Mouse (Mus musculus): ENCODE results near the gene Prrc2a. TPM values are rescaled to one million over a fixed set of nuclear protein-coding genes. Genes with fewer than 3 reads are reported as not detected.

The Prrc2a gene
- total and polyA plus RNA-seq, 3 experiments: 71.0 to 663 (median 87.6) TPM

GRCm38 (mm10) chr17:35153077-35153476 is 11.6 kb downstream of the Prrc2a start:
- Histone ChIP-seq H3K4me1 (ENCODE audit: control insufficient read depth in 1 of 2, insufficient read depth in 2 of 2, low read length in 2 of 2) (no peaks in the 10 kb centered on the region), H3K9me3 (replicated peaks; ENCODE audit: insufficient read depth, low read length) (no peaks in the 10 kb centered on the region), H3K27me3 (ENCODE audit: control insufficient read depth in 1 of 2, insufficient read depth in 2 of 2, low read length in 2 of 2) (no peaks in the 10 kb centered on the region), H3K36me3 (ENCODE audit: control insufficient read depth in 1 of 2, insufficient read depth in 2 of 2, low read length in 2 of 2) (peaks cover 7 to 16% of the 10 kb centered on the region in 2 experiments), H3K9ac (ENCODE audit: control insufficient read depth, low read depth, low read length, poor library complexity, severe bottlenecking) (no peak overlapping the region), H3K27ac (ENCODE audit: control insufficient read depth, low read depth, low read length) (no peak overlapping the region), H3K79me2 (ENCODE audit: control insufficient read depth, insufficient read depth, low read length, poor library complexity) (peaks cover 18% of the 10 kb centered on the region; the same call in 1 of the 2 replicates), H3K4me3 (ENCODE audit: control insufficient read depth in 1 of 2, insufficient read depth in 1 of 2, low read depth in 2 of 2, low read length in 2 of 2) (no peak overlapping the region)
- TF ChIP-seq USF1 (IDR thresholded peaks at IDR 0.05; ENCODE audit: low read depth, low read length): no peak
- no peak for TF ChIP-seq ETS1 (IDR thresholded peaks at IDR 0.05; ENCODE audit: low read depth, low read length)
- no peak for TF ChIP-seq TCF12 (IDR thresholded peaks at IDR 0.05; ENCODE audit: low read depth, low read length)
- TF ChIP-seq RAD21 (IDR thresholded peaks at IDR 0.05; ENCODE audit: low read depth, low read length): no peak
- no peak for DNase-seq (ENCODE audit: low read depth, low spot score)

- Histone ChIP-seq H3K27ac (ENCODE audit: control insufficient read depth, low read depth, low read length) (no peak overlapping the region), H3K9ac (ENCODE audit: control insufficient read depth, low read depth, low read length, poor library complexity, severe bottlenecking) (no peak overlapping the region), H3K36me3 (ENCODE audit: control insufficient read depth in 1 of 2, insufficient read depth in 2 of 2, low read length in 2 of 2) (peaks cover 7 to 12% of the 10 kb centered on the region in 2 experiments), H3K4me3 (ENCODE audit: control insufficient read depth in 1 of 2, insufficient read depth in 1 of 2, low read depth in 2 of 2, low read length in 2 of 2) (no peak overlapping the region), H3K4me1 (ENCODE audit: control insufficient read depth in 1 of 2, insufficient read depth in 2 of 2, low read length in 2 of 2) (no peaks in the 10 kb centered on the region), H3K79me2 (ENCODE audit: control insufficient read depth, insufficient read depth, low read length, poor library complexity) (peaks cover 12% of the 10 kb centered on the region; the same call in 1 of the 2 replicates), H3K9me3 (replicated peaks; ENCODE audit: insufficient read depth, low read length) (no peaks in the 10 kb centered on the region), H3K27me3 (ENCODE audit: control insufficient read depth in 1 of 2, insufficient read depth in 2 of 2, low read length in 2 of 2) (no peaks in the 10 kb centered on the region)
- no peak for DNase-seq (ENCODE audit: low read depth, low spot score)
- TF ChIP-seq JUND (IDR thresholded peaks at IDR 0.05; ENCODE audit: low read depth, low read length) (no peak), EP300 (IDR thresholded peaks at IDR 0.05; ENCODE audit: low read depth in 1 of 2, low read length in 2 of 2) (no peak), CHD1 (IDR thresholded peaks at IDR 0.05; ENCODE audit: low read depth, low read length) (no peak), E2F4 (IDR thresholded peaks at IDR 0.05; ENCODE audit: borderline replicate concordance, low read depth, low read length) (no peak), POLR2AphosphoS5 (IDR thresholded peaks at IDR 0.05; ENCODE audit: borderline replicate concordance, low read depth, low read length) (no peak), TAL1 (IDR thresholded peaks at IDR 0.05; ENCODE audit: low read length) (no peak), MYC (IDR thresholded peaks at IDR 0.05; ENCODE audit: low read depth, low read length) (no peak), MXI1 (IDR thresholded peaks at IDR 0.05; ENCODE audit: low read depth, low read length) (no peak), SIN3A (IDR thresholded peaks at IDR 0.05; ENCODE audit: low read length) (no peak), ZNF384 (IDR thresholded peaks at IDR 0.05; ENCODE audit: low read depth, low read length) (no peak), BHLHE40 (IDR thresholded peaks at IDR 0.05; ENCODE audit: borderline replicate concordance, low read depth, low read length) (no peak), UBTF (IDR thresholded peaks at IDR 0.05; ENCODE audit: borderline replicate concordance, insufficient read depth, low read depth, low read length) (no peak), MAFK (IDR thresholded peaks at IDR 0.05; ENCODE audit: borderline replicate concordance, low read depth, low read length) (no peak)
Measured at GRCm38 (mm10) chr17:35152121-35152520, 12.6 kb downstream of the Prrc2a start.
